Mouse (Mus musculus) heart, postnatal 0 days (tissue): ENCODE measurements around the gene Vps52.

Experiments used
- CTCF ChIP-seq: IDR thresholded peaks from 2 replicates; pipeline ENCODE4 v1.5.1; 2016; ENCODE audit warnings: antibody characterized with exemption, control low read depth, low read depth
- EP300 ChIP-seq: IDR thresholded peaks from 2 replicates; pipeline ENCODE4 v1.6.1; 2016; ENCODE audit warnings: antibody characterized with exemption, low read depth

DNA sequence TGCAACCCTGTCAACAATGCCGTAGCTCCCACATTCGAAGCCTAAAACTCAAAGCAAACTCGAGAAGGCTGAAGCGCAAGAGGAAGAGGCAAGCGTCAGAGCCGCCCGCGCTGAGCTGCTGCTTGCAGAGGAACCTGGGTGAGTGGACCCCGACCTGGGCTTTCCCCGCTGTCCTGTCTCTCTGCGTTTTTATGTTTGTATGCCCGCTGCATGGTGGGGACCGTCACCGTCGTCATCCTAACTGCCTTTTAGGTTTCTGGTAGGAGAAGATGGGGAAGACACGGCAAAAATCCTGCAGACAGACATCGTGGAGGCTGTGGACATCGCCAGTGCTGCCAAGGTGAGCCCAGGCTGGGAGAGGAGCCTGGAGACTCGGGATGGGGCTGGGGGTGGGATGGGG is 14.2 kb upstream of the Vps52 start:
- TF ChIP-seq CTCF = no peak
- TF ChIP-seq EP300 = no peak
